Mouse (Mus musculus) thymus, adult 2 months (tissue): ENCODE data around the gene Fbxl18.

Source experiments
- CTCF ChIP-seq: fragments of 200-500 bp; IDR thresholded peaks from 2 replicates; pipeline ENCODE4 v1.5.1; 2012; ENCODE audit warnings: mild to moderate bottlenecking, control low read depth, low read length, moderate library complexity, borderline replicate concordance; ENCODE audit not compliant: control insufficient read depth, poor library complexity, insufficient read depth; ENCODE audit errors: extremely low read depth
- POLR2A ChIP-seq: fragments of 200-500 bp; IDR thresholded peaks from 2 replicates; pipeline ENCODE4 v1.6.1; 2012; ENCODE audit warnings: mild to moderate bottlenecking, low read length, control low read depth, moderate library complexity; ENCODE audit not compliant: control insufficient read depth, poor library complexity, insufficient read depth; ENCODE audit errors: extremely low read depth

DNA sequence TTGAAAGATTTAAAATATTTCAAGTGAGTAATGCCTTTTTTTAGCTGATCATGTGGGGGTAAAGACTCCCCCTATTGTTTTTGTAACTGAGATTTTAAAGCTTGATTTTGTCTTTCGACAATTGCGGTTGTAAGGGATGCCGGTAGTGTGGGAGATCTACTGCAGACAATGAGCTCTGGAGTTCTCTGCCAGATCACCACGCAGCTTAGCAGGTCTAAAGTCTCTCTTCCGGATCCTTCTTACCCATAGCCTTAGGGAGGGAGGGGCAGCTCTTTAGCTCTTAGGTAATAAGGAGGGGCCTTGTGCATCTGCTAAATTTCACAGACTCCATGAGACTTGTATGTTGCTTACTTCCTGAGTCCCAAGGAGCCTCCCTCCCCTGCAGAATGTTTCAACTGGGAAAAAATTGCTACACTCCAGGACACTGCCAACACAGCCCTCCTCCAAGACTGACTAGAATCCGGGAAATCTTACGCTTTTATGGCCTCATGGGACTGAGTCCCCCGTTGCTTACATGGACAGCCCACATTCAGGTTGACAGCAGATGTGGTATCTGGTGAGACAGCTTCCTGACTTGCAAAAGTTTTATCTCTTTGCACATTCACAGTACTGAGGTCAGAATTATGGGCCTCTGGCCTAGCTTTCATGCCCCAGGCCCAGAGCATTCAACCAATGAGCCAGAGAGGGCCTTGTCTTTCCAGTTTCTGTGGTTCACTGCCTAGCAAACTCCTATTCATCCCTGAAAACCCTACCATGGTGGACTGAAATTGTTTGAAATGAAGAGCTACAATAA, 61.4 kb downstream of the Fbxl18 start:
- TF ChIP-seq CTCF (no peak), POLR2A (no peak)
